Mouse (Mus musculus) adrenal gland, postnatal 10 days (tissue): ENCODE results near the gene Maml3. TPM values are rescaled to one million over a fixed set of nuclear protein-coding genes. Genes with fewer than 3 reads are reported as not detected.
A peak's percentile ranks its signal among the peaks of the same experiment; 100 is the strongest.

Source experiments
- DNase-seq: peaks from one replicate; pipeline ENCODE4 v3.0.0; 2021; ENCODE audit warnings: mixed read lengths
- total RNA-seq, 2 experiments: library from RNA; stranded (reverse); gene quantifications; 2 replicates each; pipeline ENCODE4 v1.2.3; 2021

Gene Maml3
- total RNA-seq, 2 experiments from 2014 or later, result 8.3 to 10.9 TPM

- DNase-seq, result no peak
Observed at GRCm38 (mm10) chr3:51953927-51954326, 150.9 kb downstream of the Maml3 start.

- DNase-seq, result no peak
Observed at GRCm38 (mm10) chr3:51952728-51953623, 151.9 kb downstream of the Maml3 start.

- DNase-seq, result no peak
Observed at GRCm38 (mm10) chr3:51952267-51952666, 152.6 kb downstream of the Maml3 start.

- DNase-seq, result no peak
Observed at GRCm38 (mm10) chr3:51949651-51950050, 155.2 kb downstream of the Maml3 start.

GRCm38 (mm10) chr3:51947168-51947567 lies 157.7 kb downstream of the Maml3 start:
- no peak for DNase-seq

- peak; percentile 56 for DNase-seq
Observed at GRCm38 (mm10) chr3:51943642-51944041, 161.2 kb downstream of the Maml3 start.

GRCm38 (mm10) chr3:51941781-51942180 lies 163.1 kb downstream of the Maml3 start:
- no peak for DNase-seq

- no peak for DNase-seq
Observed at GRCm38 (mm10) chr3:51939864-51940263, 165.0 kb downstream of the Maml3 start.

GRCm38 (mm10) chr3:51939054-51939453 lies 165.8 kb downstream of the Maml3 start:
- DNase-seq, result no peak

- peak; percentile 29 for DNase-seq
Observed at GRCm38 (mm10) chr3:51937176-51937575, 167.7 kb downstream of the Maml3 start.

GRCm38 (mm10) chr3:51934531-51935485 lies 170.1 kb downstream of the Maml3 start:
- DNase-seq, result no peak

GRCm38 (mm10) chr3:51928188-51928587 lies 176.7 kb downstream of the Maml3 start:
- no peak for DNase-seq

GRCm38 (mm10) chr3:51927591-51927990 lies 177.3 kb downstream of the Maml3 start:
- DNase-seq, result no peak

GRCm38 (mm10) chr3:51927043-51927442 lies 177.8 kb downstream of the Maml3 start:
- peak; percentile 60 for DNase-seq

GRCm38 (mm10) chr3:51925758-51926157 lies 179.1 kb downstream of the Maml3 start:
- no peak for DNase-seq

- DNase-seq, result no peak
Observed at GRCm38 (mm10) chr3:51924636-51925035, 180.2 kb downstream of the Maml3 start.

GRCm38 (mm10) chr3:51923800-51924199 lies 181.1 kb downstream of the Maml3 start:
- no peak for DNase-seq

- DNase-seq, result no peak
Observed at GRCm38 (mm10) chr3:51916902-51917301, 188.0 kb downstream of the Maml3 start.

- peak; percentile 40 for DNase-seq
Observed at GRCm38 (mm10) chr3:51916060-51916870, 188.6 kb downstream of the Maml3 start.

- DNase-seq, result no peak
Observed at GRCm38 (mm10) chr3:51915415-51915814, 189.5 kb downstream of the Maml3 start.

- no peak for DNase-seq
Observed at GRCm38 (mm10) chr3:51914900-51915299, 190.0 kb downstream of the Maml3 start.

GRCm38 (mm10) chr3:51913498-51913897 lies 191.4 kb downstream of the Maml3 start:
- DNase-seq, result no peak
